Mouse (Mus musculus) stomach, embryonic 15.5 days (tissue): Measurements from ENCODE around the gene Plch2. TPM values are rescaled to one million over a fixed set of nuclear protein-coding genes. Genes with fewer than 3 reads are reported as not detected.
A peak's percentile ranks its signal among the peaks of the same experiment; 100 is the strongest.

ENCODE experiments used
- ATAC-seq: fragments of 200-750 bp; cut with Nextera tagmentation; 2 replicates; pipeline ENCODE4 v1.8.0; 2017; ENCODE audit warnings: low read depth, moderate number of reproducible peaks, moderate TSS enrichment; ENCODE audit not compliant: insufficient read depth, low FRiP score
- H3K27ac ChIP-seq: fragments of 300-500 bp; sonication (generic); 2 replicates; pipeline ENCODE4 v1.5.1; 2015; ENCODE audit warnings: mild to moderate bottlenecking, inconsistent platforms
- H3K27me3 ChIP-seq: fragments of 300-500 bp; sonication (generic); replicated peaks from 2 replicates; pipeline ENCODE4 v1.6.1; 2015; ENCODE audit warnings: inconsistent platforms
- H3K36me3 ChIP-seq: fragments of 300-500 bp; sonication (generic); 2 replicates; pipeline ENCODE4 v1.6.1; 2015; ENCODE audit warnings: inconsistent platforms
- H3K4me1 ChIP-seq: fragments of 300-500 bp; sonication (generic); 2 replicates; pipeline ENCODE4 v1.6.1; 2015; ENCODE audit warnings: inconsistent platforms
- H3K4me2 ChIP-seq: fragments of 300-500 bp; sonication (generic); 2 replicates; pipeline ENCODE4 v1.6.1; 2015; ENCODE audit warnings: mild to moderate bottlenecking, inconsistent platforms
- H3K4me3 ChIP-seq: fragments of 300-500 bp; sonication (generic); replicated peaks from 2 replicates; pipeline ENCODE4 v1.5.1; 2015; ENCODE audit warnings: inconsistent platforms
- H3K9ac ChIP-seq: fragments of 300-500 bp; sonication (generic); 2 replicates; pipeline ENCODE4 v1.6.1; 2015; ENCODE audit warnings: inconsistent platforms
- H3K9me3 ChIP-seq: fragments of 300-500 bp; sonication (generic); 2 replicates; pipeline ENCODE4 v1.6.1; 2016; ENCODE audit warnings: inconsistent platforms
- WGBS: fragments of 180-500 bp; shearing (Covaris S2); methylation state at CpG from one replicate; pipeline ENCODE4 v1.1.7; 2015; 5-methylcytosine and 5-hydroxymethylcytosine counted together
- polyA plus RNA-seq: library from polyadenylated mRNA; unstranded; fragments of >200 nt; fragmentation: Nextera tagmentation; extraction: Ambion mirVana; gene quantifications from 2 replicates; pipeline ENCODE4 v1.2.1, GENCODE M21; 2015

The Plch2 gene
- polyA plus RNA-seq, 1 experiment from 2014 or later = 24.7 TPM

DNA sequence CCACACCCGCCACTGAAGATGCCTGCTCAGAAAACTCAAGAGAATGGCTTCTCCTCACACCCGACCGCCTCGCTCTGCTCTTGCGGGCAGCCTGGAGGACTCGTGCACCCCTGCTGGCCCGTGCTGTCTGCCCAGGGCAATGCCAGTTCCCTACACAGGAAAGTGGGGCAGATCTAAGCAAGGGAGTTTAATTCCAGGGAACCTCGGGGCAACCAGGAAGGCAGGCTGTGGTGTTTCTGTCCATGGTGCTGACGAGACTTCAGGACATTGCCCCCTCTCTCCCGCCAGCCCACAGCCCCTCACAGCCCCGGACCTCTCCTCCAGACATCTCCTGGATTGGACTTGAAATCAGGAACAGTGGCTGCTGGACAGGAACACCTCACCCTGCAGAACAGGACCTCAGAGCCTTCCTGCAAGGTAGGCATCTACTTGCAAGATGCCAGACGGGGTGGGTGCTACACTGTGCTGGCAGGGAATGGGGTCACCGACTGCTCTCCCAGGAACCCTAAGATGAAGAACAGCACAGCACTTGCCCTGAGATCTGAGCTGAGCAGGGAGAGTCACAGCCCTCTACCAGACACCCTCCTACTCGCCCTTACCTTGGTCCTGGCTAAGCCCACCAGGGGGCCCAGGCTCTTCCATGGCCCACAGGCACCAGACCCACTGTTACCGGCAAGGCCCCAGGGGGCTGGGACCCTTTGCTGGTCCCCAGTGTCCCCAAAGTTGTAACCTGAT is 37.8 kb downstream of the Plch2 start:
- peaks cover 16% of the 10 kb centered on the region for H3K4me1 ChIP-seq
- 0 out of 2 replicates have a peak, but pooled peaks have one; percentile 6 for ATAC-seq
- no peaks in the 10 kb centered on the region for H3K9me3 ChIP-seq
- H3K4me2 ChIP-seq = peak overlapping the region; percentile 28
- H3K9ac ChIP-seq = no peak overlapping the region
- no peak overlapping the region for H3K4me3 ChIP-seq
- 5% methylated on average over 15 of the region's 15 CpGs for WGBS
- no peak overlapping the region for H3K27ac ChIP-seq
- no peaks in the 10 kb centered on the region for H3K27me3 ChIP-seq
- H3K36me3 ChIP-seq = no peaks in the 10 kb centered on the region

- WGBS = 71% methylated on average over 8 of the region's 8 CpGs
Observed at GRCm38 (mm10) chr4:155018066-155018465, 38.5 kb downstream of the Plch2 start.

DNA sequence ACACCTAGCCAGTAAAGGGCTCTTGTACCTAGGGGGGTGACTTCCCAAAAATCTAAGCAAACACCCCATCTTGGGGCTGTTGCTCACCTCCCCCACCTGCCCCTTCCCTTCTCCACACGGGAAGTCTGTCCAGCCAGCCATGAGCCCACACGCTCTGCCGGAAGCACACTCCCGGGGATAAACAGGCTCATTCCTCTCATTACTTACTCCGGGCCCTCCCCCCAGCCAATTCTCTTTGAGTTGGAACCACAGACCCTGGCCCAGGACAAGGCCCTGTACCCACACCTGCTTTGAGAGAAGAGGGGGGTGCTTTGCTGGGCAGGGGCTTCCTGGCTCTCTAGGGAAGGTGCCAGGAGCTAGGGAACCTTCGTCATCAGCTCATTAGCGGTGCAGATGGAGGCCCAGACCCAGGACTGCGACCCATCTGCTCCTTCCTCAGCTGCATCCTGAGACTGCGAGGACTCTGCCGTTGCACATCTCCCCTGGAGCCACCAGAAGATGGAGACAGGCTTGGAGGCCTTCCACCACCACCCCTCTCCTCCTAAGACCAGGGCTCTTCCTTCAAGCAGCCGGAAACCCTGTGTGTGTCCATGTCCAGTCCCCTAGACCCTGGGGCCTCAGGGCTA is 39.2 kb downstream of the Plch2 start:
- Histone ChIP-seq H3K9ac (no peak overlapping the region), H3K27me3 (no peaks in the 10 kb centered on the region), H3K36me3 (no peaks in the 10 kb centered on the region), H3K4me2 (no peak overlapping the region), H3K9me3 (no peaks in the 10 kb centered on the region), H3K4me3 (no peak overlapping the region), H3K4me1 (peaks cover 16% of the 10 kb centered on the region), H3K27ac (no peak overlapping the region)
- WGBS = 61% methylated on average over 11 of the region's 11 CpGs
- ATAC-seq = no peak

More at GRCm38 (mm10) chr4:155018066-155018465, 38.5 kb downstream of the Plch2 start:
- no peak for ATAC-seq
- Histone ChIP-seq H3K9ac (no peak overlapping the region), H3K9me3 (no peaks in the 10 kb centered on the region), H3K36me3 (no peaks in the 10 kb centered on the region), H3K4me3 (no peak overlapping the region), H3K4me2 (no peak overlapping the region), H3K27ac (no peak overlapping the region), H3K27me3 (no peaks in the 10 kb centered on the region), H3K4me1 (peaks cover 16% of the 10 kb centered on the region)

- Histone ChIP-seq H3K4me1 (peaks cover 16% of the 10 kb centered on the region), H3K27me3 (no peaks in the 10 kb centered on the region), H3K4me2 (no peak overlapping the region), H3K36me3 (no peaks in the 10 kb centered on the region), H3K27ac (no peak overlapping the region), H3K9ac (no peak overlapping the region), H3K4me3 (no peak overlapping the region), H3K9me3 (no peaks in the 10 kb centered on the region)
- ATAC-seq = no peak
- WGBS = 67% methylated on average over 11 of the region's 11 CpGs
Observed at GRCm38 (mm10) chr4:155016807-155017206, 39.8 kb downstream of the Plch2 start.

GRCm38 (mm10) chr4:155015550-155015949 is 41.0 kb downstream of the Plch2 start:
- Histone ChIP-seq H3K4me2 (no peak overlapping the region), H3K27me3 (no peaks in the 10 kb centered on the region), H3K36me3 (no peaks in the 10 kb centered on the region), H3K9me3 (no peaks in the 10 kb centered on the region), H3K9ac (no peak overlapping the region), H3K27ac (no peak overlapping the region), H3K4me1 (peaks cover 16% of the 10 kb centered on the region), H3K4me3 (no peak overlapping the region)
- WGBS = 63% methylated on average over 4 of the region's 4 CpGs
- no peak for ATAC-seq

GRCm38 (mm10) chr4:155014791-155015190 is 41.8 kb downstream of the Plch2 start:
- Histone ChIP-seq H3K27ac (no peak overlapping the region), H3K4me3 (no peak overlapping the region), H3K27me3 (no peaks in the 10 kb centered on the region), H3K9ac (no peak overlapping the region), H3K9me3 (no peaks in the 10 kb centered on the region), H3K36me3 (no peaks in the 10 kb centered on the region), H3K4me2 (no peak overlapping the region), H3K4me1 (peaks cover 12% of the 10 kb centered on the region)
- 65% methylated on average over 12 of the region's 12 CpGs for WGBS
- no peak for ATAC-seq

- no peak overlapping the region for H3K4me3 ChIP-seq
- no peaks in the 10 kb centered on the region for H3K27me3 ChIP-seq
- H3K9ac ChIP-seq = no peak overlapping the region
- H3K27ac ChIP-seq = no peak overlapping the region
- no peak for ATAC-seq
- no peak overlapping the region for H3K4me2 ChIP-seq
- 62% methylated on average over 14 of the region's 14 CpGs for WGBS
- peaks cover 8% of the 10 kb centered on the region for H3K4me1 ChIP-seq
- H3K36me3 ChIP-seq = no peaks in the 10 kb centered on the region
- H3K9me3 ChIP-seq = no peaks in the 10 kb centered on the region
Observed at GRCm38 (mm10) chr4:155014244-155014643, 42.3 kb downstream of the Plch2 start.

- Histone ChIP-seq H3K4me2 (no peak overlapping the region), H3K9me3 (no peaks in the 10 kb centered on the region), H3K9ac (no peak overlapping the region), H3K4me3 (no peak overlapping the region), H3K4me1 (no peaks in the 10 kb centered on the region), H3K36me3 (no peaks in the 10 kb centered on the region), H3K27me3 (no peaks in the 10 kb centered on the region), H3K27ac (no peak overlapping the region)
- ATAC-seq = no peak
- WGBS = 7% methylated on average over 4 of the region's 4 CpGs
Observed at GRCm38 (mm10) chr4:155012788-155013187, 43.8 kb downstream of the Plch2 start.

DNA sequence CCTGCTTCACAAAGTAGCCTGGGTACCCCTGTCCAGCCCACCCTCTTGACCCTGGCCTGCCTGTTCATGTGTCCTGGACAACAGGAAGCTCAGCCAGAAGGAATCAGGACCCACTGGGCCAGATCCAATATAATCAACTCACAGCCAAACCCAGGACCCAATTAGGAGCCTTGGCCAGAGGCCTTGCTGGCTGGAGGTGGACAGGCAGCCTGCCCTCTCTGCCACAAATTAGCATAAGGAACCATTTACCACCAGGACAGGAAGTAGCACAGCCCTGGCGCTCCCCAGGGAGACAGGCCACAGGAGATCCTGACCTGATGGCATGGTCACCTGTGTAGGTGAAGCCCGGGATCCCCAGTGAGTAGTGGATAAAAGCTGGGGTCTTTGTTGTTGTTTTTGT is 44.5 kb downstream of the Plch2 start:
- H3K4me1 ChIP-seq = no peaks in the 10 kb centered on the region
- ATAC-seq = no peak
- H3K4me2 ChIP-seq = no peak overlapping the region
- H3K9ac ChIP-seq = no peak overlapping the region
- no peaks in the 10 kb centered on the region for H3K9me3 ChIP-seq
- H3K27me3 ChIP-seq = no peaks in the 10 kb centered on the region
- H3K27ac ChIP-seq = no peak overlapping the region
- 72% methylated on average over 2 of the region's 2 CpGs for WGBS
- H3K4me3 ChIP-seq = no peak overlapping the region
- no peaks in the 10 kb centered on the region for H3K36me3 ChIP-seq

- Histone ChIP-seq H3K9ac (no peak overlapping the region), H3K27ac (no peak overlapping the region), H3K4me2 (no peak overlapping the region), H3K4me1 (no peaks in the 10 kb centered on the region), H3K4me3 (no peak overlapping the region), H3K9me3 (no peaks in the 10 kb centered on the region), H3K27me3 (no peaks in the 10 kb centered on the region), H3K36me3 (no peaks in the 10 kb centered on the region)
- ATAC-seq = no peak
- whole genome bisulfite sequencing = 70% methylated on average over 8 of the region's 8 CpGs
Observed at GRCm38 (mm10) chr4:155011312-155012025, 45.1 kb downstream of the Plch2 start.

DNA sequence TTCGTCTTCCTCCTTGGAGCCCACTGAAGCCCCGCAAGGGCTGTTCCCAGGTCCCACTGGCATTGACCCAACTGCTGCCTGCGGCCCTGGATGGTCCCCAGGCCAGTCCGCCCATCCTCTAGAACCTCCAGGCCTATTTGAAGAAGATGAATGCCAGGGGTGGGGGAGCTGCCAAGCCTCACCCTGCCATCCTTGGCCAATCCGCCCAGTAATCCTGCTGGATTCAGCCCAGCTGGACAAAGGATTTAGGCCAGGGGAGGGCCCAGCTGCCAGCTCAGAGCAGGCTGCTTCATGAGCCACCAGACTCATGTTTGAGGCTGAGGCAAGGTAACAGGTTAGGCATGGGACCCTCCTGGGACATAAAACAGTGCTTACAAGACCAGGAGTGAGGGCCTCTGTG is 45.7 kb downstream of the Plch2 start:
- H3K4me1 ChIP-seq = no peaks in the 10 kb centered on the region
- no peaks in the 10 kb centered on the region for H3K27me3 ChIP-seq
- WGBS = 79% methylated on average over 5 of the region's 5 CpGs
- no peak for ATAC-seq
- no peak overlapping the region for H3K9ac ChIP-seq
- H3K36me3 ChIP-seq = no peaks in the 10 kb centered on the region
- no peaks in the 10 kb centered on the region for H3K9me3 ChIP-seq
- H3K27ac ChIP-seq = no peak overlapping the region
- H3K4me3 ChIP-seq = no peak overlapping the region
- H3K4me2 ChIP-seq = no peak overlapping the region

GRCm38 (mm10) chr4:155009216-155009615 is 47.4 kb downstream of the Plch2 start:
- Histone ChIP-seq H3K9ac (no peak overlapping the region), H3K4me1 (no peaks in the 10 kb centered on the region), H3K36me3 (no peaks in the 10 kb centered on the region), H3K9me3 (no peaks in the 10 kb centered on the region), H3K4me2 (no peak overlapping the region), H3K27ac (no peak overlapping the region), H3K27me3 (no peaks in the 10 kb centered on the region), H3K4me3 (no peak overlapping the region)
- ATAC-seq = no peak
- WGBS = 75% methylated on average over 3 of the region's 3 CpGs
